Mouse (Mus musculus) kidney, adult 2 months (tissue): ENCODE measurements around the gene Prl7d1. TPM values are rescaled to one million over a fixed set of nuclear protein-coding genes. Genes with fewer than 3 reads are reported as not detected.
"Not testable (repeated sequence)": the region's sequence is repeated elsewhere in the genome, so short reads cannot be mapped to it uniquely, and the experiment has no call there.

Experiments
- DNase-seq: peaks from one replicate; pipeline ENCODE4 v3.0.0; 2021
- H3K27ac ChIP-seq: fragments of 200-500 bp; 2 replicates; pipeline ENCODE4 v1.5.1; 2012; ENCODE audit warnings: low read depth, low read length, control low read depth, inconsistent platforms; ENCODE audit not compliant: insufficient read depth
- H3K27me3 ChIP-seq: fragments of 200-500 bp; replicated peaks from 2 replicates; pipeline ENCODE4 v1.6.1; 2012; ENCODE audit warnings: mild to moderate bottlenecking, moderate library complexity, low read length, inconsistent platforms; ENCODE audit not compliant: control insufficient read depth, insufficient read depth
- H3K36me3 ChIP-seq: fragments of 200-500 bp; 2 replicates; pipeline ENCODE4 v1.6.1; 2012; ENCODE audit warnings: mild to moderate bottlenecking, moderate library complexity, low read length, inconsistent platforms; ENCODE audit not compliant: control insufficient read depth, insufficient read depth
- H3K4me1 ChIP-seq: fragments of 200-500 bp; 2 replicates; pipeline ENCODE4 v1.6.1; 2011; ENCODE audit warnings: low read length; ENCODE audit not compliant: control insufficient read depth, insufficient read depth
- H3K4me3 ChIP-seq: fragments of 200-500 bp; 2 replicates; pipeline ENCODE4 v1.5.1; 2011; ENCODE audit warnings: mild to moderate bottlenecking, low read depth, low read length, control low read depth; ENCODE audit not compliant: insufficient read depth
- CTCF ChIP-seq: fragments of 200-500 bp; conservative IDR thresholded peaks from 2 replicates; pipeline ENCODE4 v1.5.1; 2011; ENCODE audit warnings: low read depth, mild to moderate bottlenecking, control low read depth, low read length, moderate library complexity, mixed read lengths; ENCODE audit not compliant: insufficient read depth, insufficient read length
- POLR2A ChIP-seq: fragments of 200-500 bp; IDR thresholded peaks from one replicate; pipeline ENCODE4 v1.6.1; 2011; ENCODE audit warnings: low read depth, low read length, control low read depth
- WGBS: fragments of 180-500 bp; shearing (Covaris S2); methylation state at CpG from one replicate; pipeline ENCODE4 v1.1.7; 2018; 5-methylcytosine and 5-hydroxymethylcytosine counted together
- polyA plus RNA-seq: library from polyadenylated mRNA; depleted of rRNA; stranded (reverse); fragments of >200 nt; gene quantifications from 2 replicates; pipeline ENCODE4 v1.2.3, GENCODE M21; 2012; rRNA removed

Gene Prl7d1
- polyA plus RNA-seq, result not detected in 2 replicates

- H3K27ac ChIP-seq, result no peak within 1 kb of the TSS
- H3K36me3 ChIP-seq, result no peaks in the 10 kb centered on the region
- H3K4me3 ChIP-seq, result no peak within 1 kb of the TSS
- TF ChIP-seq CTCF (no peak), POLR2A (no peak)
- no peaks in the 10 kb centered on the region for H3K27me3 ChIP-seq
- no peak for DNase-seq
- WGBS, result 91% methylated on average over 5 of the region's 5 CpGs
- no peaks in the 10 kb centered on the region for H3K4me1 ChIP-seq
These were observed at the start of gene Prl7d1 for GRCm38 (mm10) chr13:27716636-27717035. Gene Prl7d1 (minus strand): TSS chr13:27716736.

DNA sequence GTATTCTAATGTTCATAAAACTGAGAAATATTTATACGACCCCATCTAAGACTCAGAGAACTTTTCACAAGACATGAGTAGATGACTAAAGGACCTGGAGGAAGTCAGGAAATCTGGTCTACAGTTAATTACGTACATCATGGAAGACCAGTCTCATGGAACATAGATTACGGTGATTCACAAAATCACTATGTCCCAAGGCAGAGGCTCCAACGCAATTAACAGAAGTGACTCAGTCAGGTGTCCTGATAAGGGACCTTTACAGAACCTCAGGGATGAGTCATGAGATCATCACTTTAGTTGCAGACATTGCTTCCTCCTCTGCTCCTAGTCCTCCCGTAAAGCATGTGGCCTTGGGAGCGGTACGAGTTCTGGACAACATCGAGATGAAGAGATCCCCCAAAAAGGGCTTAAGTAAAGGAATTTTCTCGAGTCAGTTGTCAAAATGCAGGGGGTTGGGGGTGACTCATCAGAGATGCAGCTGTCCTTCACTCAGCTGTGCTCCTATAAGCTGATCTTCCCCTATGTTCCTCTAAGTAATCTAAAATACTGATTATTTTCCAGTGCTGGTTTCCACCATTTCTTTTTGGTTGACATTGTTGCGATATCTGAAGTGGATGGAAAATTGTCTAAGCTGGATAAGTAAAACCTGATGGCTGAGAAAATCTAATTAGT, 18.1 kb upstream of the Prl7d1 start:
- TF ChIP-seq CTCF, result no peak
- TF ChIP-seq POLR2A, result no peak
- Histone ChIP-seq H3K27ac (no peak overlapping the region), H3K4me1 (no peaks in the 10 kb centered on the region), H3K4me3 (no peak overlapping the region), H3K27me3 (no peaks in the 10 kb centered on the region), H3K36me3 (no peaks in the 10 kb centered on the region)
- no peak for DNase-seq
- 89% methylated on average over 10 of the region's 10 CpGs for WGBS

DNA sequence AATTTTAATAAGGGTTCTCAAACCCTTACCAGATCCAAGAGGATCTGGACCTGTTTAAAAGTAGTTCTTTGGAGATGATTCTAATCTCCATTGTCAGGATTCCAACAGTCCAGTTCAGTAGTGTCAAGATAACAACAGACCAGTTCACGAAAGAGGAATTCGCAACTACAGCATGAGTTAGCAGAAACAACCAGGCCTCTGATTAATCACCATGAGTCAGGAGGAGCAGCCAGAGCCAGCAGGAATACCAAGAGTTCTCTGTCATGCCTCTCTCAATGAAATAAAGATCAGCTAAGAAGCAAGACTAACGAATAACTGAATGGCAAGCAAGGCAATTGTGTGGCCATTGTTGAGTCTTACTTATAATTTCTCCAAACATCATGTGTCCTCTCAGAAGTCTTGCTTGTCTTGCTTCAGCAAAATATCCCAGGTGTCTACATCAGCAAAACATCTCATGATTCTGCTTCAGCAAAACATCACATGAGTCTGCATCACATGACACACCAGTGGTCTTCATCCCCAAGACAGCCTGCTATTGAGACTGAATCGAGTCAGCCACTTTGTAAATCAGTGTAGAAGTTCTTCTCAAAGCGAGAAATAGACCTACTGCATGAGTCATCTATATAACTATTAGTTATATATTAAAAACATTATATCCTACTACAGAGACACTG, 13.9 kb upstream of the Prl7d1 start:
- H3K4me3 ChIP-seq, H3K36me3 ChIP-seq, DNase-seq, H3K4me1 ChIP-seq, H3K27me3 ChIP-seq, H3K27ac ChIP-seq: not testable (repeated sequence)
- 80% methylated on average over 5 of the region's 5 CpGs for WGBS

DNA sequence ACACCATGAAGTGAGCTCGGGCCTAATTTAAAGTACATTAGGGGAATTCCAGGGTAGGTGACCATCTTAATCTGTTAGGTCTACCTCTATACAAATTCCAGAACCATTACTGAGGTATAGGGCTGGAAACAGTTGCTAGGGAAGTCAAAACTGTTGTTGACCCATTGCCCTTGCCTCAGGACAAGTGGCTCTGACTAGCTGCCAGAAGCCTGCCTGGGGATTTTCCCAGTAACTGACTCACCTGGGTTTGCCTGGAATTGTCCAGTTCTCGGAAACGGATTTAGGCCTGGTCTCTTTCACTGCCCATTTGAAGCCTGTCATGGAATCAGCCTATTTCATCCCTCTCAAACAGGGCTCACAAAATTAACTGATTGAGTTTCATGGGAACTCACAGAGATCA, 8.5 kb upstream of the Prl7d1 start:
- H3K27ac ChIP-seq, H3K4me1 ChIP-seq, H3K4me3 ChIP-seq, H3K27me3 ChIP-seq, H3K36me3 ChIP-seq: not testable (repeated sequence)
- 71% methylated on average over 3 of the region's 3 CpGs for WGBS
- DNase-seq, result peak; percentile 15

DNA sequence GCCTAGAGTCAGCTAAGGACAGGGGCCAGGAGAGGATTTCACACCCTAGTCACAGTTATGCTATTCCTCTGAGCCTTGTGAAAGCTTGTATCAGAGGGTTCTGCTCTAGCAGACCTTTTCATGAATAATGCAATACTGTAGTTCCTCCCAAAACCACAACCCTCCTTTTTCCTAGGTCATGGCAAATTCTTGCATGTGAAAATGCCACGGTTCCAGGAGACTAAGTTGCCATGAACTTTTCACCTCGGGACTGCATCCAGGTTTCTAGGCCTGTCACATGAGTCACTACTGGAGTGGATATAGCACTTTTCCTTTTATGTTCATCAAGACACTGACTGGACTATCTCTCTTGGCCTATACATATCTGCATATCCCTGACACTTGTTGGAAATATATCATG, 10.0 kb downstream of the Prl7d1 start:
- H3K4me1 ChIP-seq, result no peaks in the 10 kb centered on the region
- H3K4me3 ChIP-seq, result no peak overlapping the region
- no peaks in the 10 kb centered on the region for H3K27me3 ChIP-seq
- no peak for DNase-seq
- WGBS, result 44% methylated on average over 2 of the region's 2 CpGs
- H3K27ac ChIP-seq, result no peak overlapping the region
- no peaks in the 10 kb centered on the region for H3K36me3 ChIP-seq
- TF ChIP-seq CTCF (no peak), POLR2A (no peak)

DNA sequence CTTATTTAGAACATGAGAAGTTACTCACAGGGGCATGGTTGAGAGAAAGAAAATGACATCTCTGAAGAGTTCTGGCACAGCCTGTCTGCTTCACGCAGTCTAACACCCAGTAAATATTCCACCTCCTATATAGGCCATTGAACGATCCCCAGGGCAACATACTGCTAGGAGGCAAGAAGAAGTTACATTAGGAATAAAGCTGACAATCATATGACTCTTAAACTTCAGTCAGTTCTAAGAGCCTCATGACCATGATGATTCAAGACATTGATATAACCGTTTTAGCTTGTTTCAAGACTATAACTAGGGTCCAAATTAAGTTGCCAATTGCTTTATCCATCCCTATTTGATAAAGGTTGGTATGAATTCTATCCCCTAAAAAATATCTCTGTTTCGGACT, 48.6 kb downstream of the Prl7d1 start, which contains the start of gene Prl7a2:
Gene Prl7a2, minus strand, starts transcription at position 101 of the 400 bp plus-strand sequence.
- Histone ChIP-seq H3K36me3 (no peaks in the 10 kb centered on the region), H3K27ac (no peak within 1 kb of the TSS), H3K27me3 (no peaks in the 10 kb centered on the region), H3K4me3 (no peak within 1 kb of the TSS), H3K4me1 (no peaks in the 10 kb centered on the region)
- DNase-seq, result no peak
- 84% methylated on average over 4 of the region's 4 CpGs for WGBS
- TF ChIP-seq CTCF, result no peak
- TF ChIP-seq POLR2A, result no peak

GRCm38 (mm10) chr13:27660747-27661146, 55.8 kb downstream of the Prl7d1 start:
- no peak for DNase-seq
- 60% methylated on average over 2 of the region's 2 CpGs for WGBS
- no peak overlapping the region for H3K27ac ChIP-seq
- no peaks in the 10 kb centered on the region for H3K4me1 ChIP-seq
- TF ChIP-seq CTCF (no peak), POLR2A (no peak)
- no peaks in the 10 kb centered on the region for H3K36me3 ChIP-seq
- no peak overlapping the region for H3K4me3 ChIP-seq
- H3K27me3 ChIP-seq, result no peaks in the 10 kb centered on the region

Other genes starting within 250 kb of the Prl7d1 start
- gene Prl8a8, start 203.5 kb downstream of the Prl7d1 start, polyA plus RNA-seq, result not detected in 2 replicates
- not detected in 2 replicates for gene Prl8a9, start 152.1 kb downstream of the Prl7d1 start, polyA plus RNA-seq
- not detected in 2 replicates for gene Prl8a1, start 134.6 kb downstream of the Prl7d1 start, polyA plus RNA-seq
- not detected in 2 replicates for gene Prl7b1, start 106.2 kb downstream of the Prl7d1 start, polyA plus RNA-seq
- gene Prl7a1, start 74.2 kb downstream of the Prl7d1 start, polyA plus RNA-seq, result not detected in 2 replicates
- not detected in 2 replicates for gene Prl7a2, start 48.7 kb downstream of the Prl7d1 start, polyA plus RNA-seq
- gene Prl7c1, start 64.1 kb upstream of the Prl7d1 start, polyA plus RNA-seq, result not detected in 2 replicates
- gene Prl2a1, start 84.9 kb upstream of the Prl7d1 start, polyA plus RNA-seq, result not detected in 2 replicates
- gene Prl2c1, start 132.6 kb upstream of the Prl7d1 start, polyA plus RNA-seq, result not detected in 2 replicates